Mouse (Mus musculus) CH12.LX (cell line): Measurements from ENCODE around the gene Ctla4.

Experiments used
- CTCF ChIP-seq, 2 experiments: IDR thresholded peaks in 1 of 2; conservative IDR thresholded peaks in 1 of 2; 2 replicates each; pipeline ENCODE4 v1.5.1; 2011 to 2012; ENCODE audit warnings: low read depth in 2 of 2, low read length in 2 of 2, improper control_type of control experiment in 1 of 2, inconsistent platforms in 1 of 2, mild to moderate bottlenecking in 1 of 2, moderate library complexity in 1 of 2
- EP300 ChIP-seq: IDR thresholded peaks from 2 replicates; pipeline ENCODE4 v1.6.1; 2011; ENCODE audit warnings: low read length, improper control_type of control experiment
- ETS1 ChIP-seq: conservative IDR thresholded peaks from 2 replicates; pipeline ENCODE4 v1.6.1; 2012; ENCODE audit warnings: low read depth, mild to moderate bottlenecking, inconsistent platforms, low read length, improper control_type of control experiment, moderate library complexity
- HCFC1 ChIP-seq: IDR thresholded peaks from 2 replicates; pipeline ENCODE4 v1.6.1; 2012; ENCODE audit warnings: low read depth, mild to moderate bottlenecking, inconsistent platforms, low read length, improper control_type of control experiment
- MYC ChIP-seq: IDR thresholded peaks from 2 replicates; pipeline ENCODE4 v1.6.1; 2011; ENCODE audit warnings: low read depth, mild to moderate bottlenecking, improper control_type of control experiment, low read length
- NELFE ChIP-seq: IDR thresholded peaks from 2 replicates; pipeline ENCODE4 v1.6.1; 2011; ENCODE audit warnings: low read depth, low read length, improper control_type of control experiment
- POLR2A ChIP-seq: IDR thresholded peaks from 2 replicates; pipeline ENCODE4 v1.6.1; 2011; ENCODE audit warnings: low read depth, mild to moderate bottlenecking, improper control_type of control experiment, low read length
- POLR2AphosphoS2 ChIP-seq: IDR thresholded peaks from 2 replicates; pipeline ENCODE4 v1.6.1; 2011; ENCODE audit warnings: low read depth, low read length, improper control_type of control experiment
- SIN3A ChIP-seq: IDR thresholded peaks from 2 replicates; pipeline ENCODE4 v1.6.1; 2012; ENCODE audit warnings: low read length, improper control_type of control experiment, inconsistent platforms
- UBTF ChIP-seq: IDR thresholded peaks from 2 replicates; pipeline ENCODE4 v1.6.1; 2012; ENCODE audit warnings: low read depth, mild to moderate bottlenecking, inconsistent platforms, low read length, improper control_type of control experiment, moderate library complexity
- USF1 ChIP-seq: IDR thresholded peaks from 2 replicates; pipeline ENCODE4 v1.6.1; 2014; ENCODE audit warnings: low read depth, mild to moderate bottlenecking, inconsistent platforms, low read length, improper control_type of control experiment
- ZC3H11A ChIP-seq: IDR thresholded peaks from 2 replicates; pipeline ENCODE4 v1.6.1; 2012; ENCODE audit warnings: low read depth, mild to moderate bottlenecking, inconsistent platforms, low read length, improper control_type of control experiment
- ZKSCAN1 ChIP-seq: IDR thresholded peaks from 2 replicates; pipeline ENCODE4 v1.6.1; 2012; ENCODE audit warnings: low read depth, inconsistent platforms, low read length, improper control_type of control experiment, borderline replicate concordance
- ZNF384 ChIP-seq: IDR thresholded peaks from 2 replicates; pipeline ENCODE4 v1.6.1; 2012; ENCODE audit warnings: low read depth, low read length, improper control_type of control experiment, inconsistent platforms

- TF ChIP-seq ETS1 (no peak), EP300 (no peak), POLR2A (no peak), UBTF (no peak), CTCF (conservative IDR thresholded peaks at IDR 0.05 in 1 of 2, IDR thresholded peaks at IDR 0.05 in 1 of 2; ENCODE audit: low read depth in 2 of 2, low read length in 2 of 2) (peak in 1 of 2 experiments; percentile 42; a peak in 2 of 4 replicates), USF1 (no peak), ZKSCAN1 (no peak), ZNF384 (no peak), POLR2AphosphoS2 (no peak), NELFE (no peak), ZC3H11A (no peak), SIN3A (no peak), HCFC1 (no peak), MYC (no peak)
These were observed 29.2 kb upstream of the Ctla4 start for GRCm38 (mm10) chr1:60857351-60858220.
